Mouse (Mus musculus): ENCODE results near the gene Dnaja2. TPM values are rescaled to one million over a fixed set of nuclear protein-coding genes. Genes with fewer than 3 reads are reported as not detected.

Dnaja2 gene
- 162 and 170 TPM in 2 replicates for polyA plus RNA-seq (2016; fragmentation: Nextera tagmentation; extraction: Ambion mirVana)

- Histone ChIP-seq H3K4me2 (replicated peaks) (peak within 1 kb of the TSS; percentile 67), H3K4me3 (peak within 1 kb of the TSS; percentile 93), H3K36me3 (peaks cover 23% of the 10 kb centered on the region), H3K9ac (peak within 1 kb of the TSS; percentile 93), H3K4me1 (0 out of 2 replicates have a peak, but pooled peaks cover 8% of the 10 kb centered on the region), H3K27ac (peak within 1 kb of the TSS; percentile 92), H3K9me3 (no peaks in the 10 kb centered on the region), H3K27me3 (no peaks in the 10 kb centered on the region)
- under 1% methylated on average over 77 of the region's 77 CpGs for WGBS
- ATAC-seq (ENCODE audit: insufficient number of reproducible peaks, insufficient read depth, low FRiP score, low TSS enrichment), result peak; percentile 93
These were observed at the start of gene Dnaja2 for GRCm38 (mm10) chr8:85555181-85556145. Gene Dnaja2, minus strand, starts transcription at chr8:85555344.

- no peak overlapping the region for H3K4me2 ChIP-seq (replicated peaks)
- H3K9me3 ChIP-seq, result no peaks in the 10 kb centered on the region
- 78% methylated on average over 4 of the region's 4 CpGs for WGBS
- no peak overlapping the region for H3K27ac ChIP-seq
- no peak for ATAC-seq (ENCODE audit: insufficient number of reproducible peaks, insufficient read depth, low FRiP score, low TSS enrichment)
- H3K36me3 ChIP-seq, result no peaks in the 10 kb centered on the region
- no peak overlapping the region for H3K4me3 ChIP-seq
- no peaks in the 10 kb centered on the region for H3K4me1 ChIP-seq
- no peaks in the 10 kb centered on the region for H3K27me3 ChIP-seq
- no peak overlapping the region for H3K9ac ChIP-seq
These were observed 49.1 kb upstream of the Dnaja2 start for GRCm38 (mm10) chr8:85604201-85604600.

GRCm38 (mm10) chr8:85603203-85603895 is 48.2 kb upstream of the Dnaja2 start:
- 41% methylated on average over 8 of the region's 8 CpGs for WGBS
- Histone ChIP-seq H3K4me1 (no peaks in the 10 kb centered on the region), H3K4me3 (no peak overlapping the region), H3K4me2 (replicated peaks) (no peak overlapping the region), H3K9me3 (no peaks in the 10 kb centered on the region), H3K27me3 (no peaks in the 10 kb centered on the region), H3K9ac (no peak overlapping the region), H3K36me3 (no peaks in the 10 kb centered on the region), H3K27ac (no peak overlapping the region)
- no peak for ATAC-seq (ENCODE audit: insufficient number of reproducible peaks, insufficient read depth, low FRiP score, low TSS enrichment)

- Histone ChIP-seq H3K27ac (no peak overlapping the region), H3K36me3 (no peaks in the 10 kb centered on the region), H3K9ac (no peak overlapping the region), H3K4me3 (no peak overlapping the region), H3K27me3 (no peaks in the 10 kb centered on the region), H3K4me1 (no peaks in the 10 kb centered on the region), H3K4me2 (replicated peaks) (no peak overlapping the region), H3K9me3 (no peaks in the 10 kb centered on the region)
- no peak for ATAC-seq (ENCODE audit: insufficient number of reproducible peaks, insufficient read depth, low FRiP score, low TSS enrichment)
- 77% methylated on average over 4 of the region's 4 CpGs for WGBS
These were observed 47.6 kb upstream of the Dnaja2 start for GRCm38 (mm10) chr8:85602737-85603136.

- Histone ChIP-seq H3K4me1 (no peaks in the 10 kb centered on the region), H3K27me3 (no peaks in the 10 kb centered on the region), H3K9me3 (no peaks in the 10 kb centered on the region), H3K27ac (no peak overlapping the region), H3K4me3 (no peak overlapping the region), H3K36me3 (no peaks in the 10 kb centered on the region), H3K4me2 (replicated peaks) (no peak overlapping the region), H3K9ac (no peak overlapping the region)
- no peak for ATAC-seq (ENCODE audit: insufficient number of reproducible peaks, insufficient read depth, low FRiP score, low TSS enrichment)
- 73% methylated on average over 8 of the region's 8 CpGs for WGBS
These were observed 46.6 kb upstream of the Dnaja2 start for GRCm38 (mm10) chr8:85601741-85602140.

GRCm38 (mm10) chr8:85597413-85598191 is 42.5 kb upstream of the Dnaja2 start:
- WGBS, result 59% methylated on average over 8 of the region's 8 CpGs
- ATAC-seq (ENCODE audit: insufficient number of reproducible peaks, insufficient read depth, low FRiP score, low TSS enrichment), result no peak
- no peak overlapping the region for H3K9ac ChIP-seq
- H3K36me3 ChIP-seq, result no peaks in the 10 kb centered on the region
- no peaks in the 10 kb centered on the region for H3K27me3 ChIP-seq
- no peaks in the 10 kb centered on the region for H3K9me3 ChIP-seq
- no peak overlapping the region for H3K27ac ChIP-seq
- no peaks in the 10 kb centered on the region for H3K4me1 ChIP-seq
- H3K4me3 ChIP-seq, result no peak overlapping the region
- H3K4me2 ChIP-seq (replicated peaks), result no peak overlapping the region

- H3K9me3 ChIP-seq, result no peaks in the 10 kb centered on the region
- H3K36me3 ChIP-seq, result no peaks in the 10 kb centered on the region
- peak; percentile 72 for ATAC-seq (ENCODE audit: insufficient number of reproducible peaks, insufficient read depth, low FRiP score, low TSS enrichment)
- H3K27me3 ChIP-seq, result no peaks in the 10 kb centered on the region
- no peaks in the 10 kb centered on the region for H3K4me1 ChIP-seq
- H3K4me2 ChIP-seq (replicated peaks), result no peak overlapping the region
- H3K27ac ChIP-seq, result no peak overlapping the region
- no peak overlapping the region for H3K4me3 ChIP-seq
- 35% methylated on average over 6 of the region's 6 CpGs for WGBS
- no peak overlapping the region for H3K9ac ChIP-seq
These were observed 40.2 kb upstream of the Dnaja2 start for GRCm38 (mm10) chr8:85595391-85595790.

GRCm38 (mm10) chr8:85594983-85595382 is 39.8 kb upstream of the Dnaja2 start:
- Histone ChIP-seq H3K4me3 (no peak overlapping the region), H3K9ac (no peak overlapping the region), H3K9me3 (no peaks in the 10 kb centered on the region), H3K4me2 (replicated peaks) (no peak overlapping the region), H3K4me1 (no peaks in the 10 kb centered on the region), H3K36me3 (no peaks in the 10 kb centered on the region), H3K27ac (no peak overlapping the region), H3K27me3 (no peaks in the 10 kb centered on the region)
- WGBS, result 36% methylated on average over 3 of the region's 3 CpGs
- no peak for ATAC-seq (ENCODE audit: insufficient number of reproducible peaks, insufficient read depth, low FRiP score, low TSS enrichment)

- no peak for ATAC-seq (ENCODE audit: insufficient number of reproducible peaks, insufficient read depth, low FRiP score, low TSS enrichment)
- Histone ChIP-seq H3K4me3 (no peak overlapping the region), H3K9me3 (no peaks in the 10 kb centered on the region), H3K27ac (no peak overlapping the region), H3K9ac (no peak overlapping the region), H3K36me3 (no peaks in the 10 kb centered on the region), H3K4me2 (replicated peaks) (no peak overlapping the region), H3K4me1 (no peaks in the 10 kb centered on the region), H3K27me3 (no peaks in the 10 kb centered on the region)
- WGBS, result 82% methylated on average over 3 of the region's 3 CpGs
These were observed 38.2 kb upstream of the Dnaja2 start for GRCm38 (mm10) chr8:85593324-85593723.

- Histone ChIP-seq H3K9me3 (no peaks in the 10 kb centered on the region), H3K27ac (no peak overlapping the region), H3K36me3 (no peaks in the 10 kb centered on the region), H3K4me1 (no peaks in the 10 kb centered on the region), H3K4me3 (no peak overlapping the region), H3K27me3 (no peaks in the 10 kb centered on the region), H3K9ac (no peak overlapping the region), H3K4me2 (replicated peaks) (no peak overlapping the region)
- ATAC-seq (ENCODE audit: insufficient number of reproducible peaks, insufficient read depth, low FRiP score, low TSS enrichment), result no peak
- WGBS, result 84% methylated on average over 1 of the region's 1 CpGs
These were observed 36.4 kb upstream of the Dnaja2 start for GRCm38 (mm10) chr8:85591532-85591931.

GRCm38 (mm10) chr8:85590258-85590657 is 35.1 kb upstream of the Dnaja2 start:
- Histone ChIP-seq H3K4me1 (no peaks in the 10 kb centered on the region), H3K27ac (no peak overlapping the region), H3K36me3 (no peaks in the 10 kb centered on the region), H3K4me2 (replicated peaks) (no peak overlapping the region), H3K4me3 (no peak overlapping the region), H3K9ac (no peak overlapping the region), H3K27me3 (no peaks in the 10 kb centered on the region), H3K9me3 (no peaks in the 10 kb centered on the region)
- WGBS, result 78% methylated on average over 1 of the region's 1 CpGs
- no peak for ATAC-seq (ENCODE audit: insufficient number of reproducible peaks, insufficient read depth, low FRiP score, low TSS enrichment)

Measured in embryonic facial prominence, embryonic 12.5 days (tissue).